Mouse (Mus musculus) embryonic facial prominence, embryonic 10.5 days (tissue): ENCODE data around the gene Morf4l1. TPM values are rescaled to one million over a fixed set of nuclear protein-coding genes. Genes with fewer than 3 reads are reported as not detected.

Source experiments
- DNase-seq: peaks from one replicate; pipeline ENCODE4 v3.0.0-alpha.2; 2017; ENCODE audit warnings: low spot score
- H3K27ac ChIP-seq: fragments of 300-500 bp; sonication (generic); replicated peaks from 2 replicates; pipeline ENCODE4 v1.5.1; 2016; ENCODE audit warnings: mild to moderate bottlenecking
- H3K27me3 ChIP-seq: fragments of 300-500 bp; sonication (generic); replicated peaks from 2 replicates; pipeline ENCODE4 v1.6.1; 2016; ENCODE audit warnings: low read depth, mild to moderate bottlenecking; ENCODE audit not compliant: poor library complexity, severe bottlenecking
- H3K36me3 ChIP-seq: fragments of 300-500 bp; sonication (generic); replicated peaks from 2 replicates; pipeline ENCODE4 v1.6.1; 2016; ENCODE audit warnings: mild to moderate bottlenecking, moderate library complexity
- H3K4me1 ChIP-seq: fragments of 300-500 bp; sonication (generic); 2 replicates; pipeline ENCODE4 v1.6.1; 2016
- H3K4me3 ChIP-seq: fragments of 300-500 bp; sonication (generic); 2 replicates; pipeline ENCODE4 v1.5.1; 2016; ENCODE audit warnings: mild to moderate bottlenecking, moderate library complexity
- H3K9me3 ChIP-seq: fragments of 300-500 bp; sonication (generic); 2 replicates; pipeline ENCODE4 v1.6.1; 2016; ENCODE audit warnings: mild to moderate bottlenecking
- WGBS: fragments of 180-500 bp; shearing (Covaris S2); methylation state at CpG from one replicate; pipeline ENCODE4 v1.1.7; 2016; 5-methylcytosine and 5-hydroxymethylcytosine counted together
- polyA plus RNA-seq: library from polyadenylated mRNA; unstranded; fragments of >200 nt; fragmentation: Nextera tagmentation; extraction: Ambion mirVana; gene quantifications from 2 replicates; pipeline ENCODE4 v1.2.1, GENCODE M21; 2016

Morf4l1 gene
- 515 and 519 TPM in 2 replicates for polyA plus RNA-seq

GRCm38 (mm10) chr9:90114567-90115307, at the start of gene Morf4l1:
TSS of gene Morf4l1 (minus strand) at chr9:90114774.
- peak within 1 kb of the TSS; percentile 100 for H3K27ac ChIP-seq
- 2% methylated on average over 40 of the region's 40 CpGs for WGBS
- no peaks in the 10 kb centered on the region for H3K9me3 ChIP-seq
- DNase-seq = peak; percentile 99
- H3K27me3 ChIP-seq = no peaks in the 10 kb centered on the region
- 0 out of 2 replicates have a peak, but pooled peaks cover under 1% of the 10 kb centered on the region for H3K36me3 ChIP-seq
- peaks cover 20% of the 10 kb centered on the region for H3K4me1 ChIP-seq
- H3K4me3 ChIP-seq = peak within 1 kb of the TSS; percentile 96

- H3K4me3 ChIP-seq = peak overlapping the region; percentile 74
- peaks cover 11% of the 10 kb centered on the region for H3K27me3 ChIP-seq
- no peaks in the 10 kb centered on the region for H3K36me3 ChIP-seq
- under 1% methylated on average over 18 of the region's 18 CpGs for WGBS
- no peak for DNase-seq
- no peaks in the 10 kb centered on the region for H3K9me3 ChIP-seq
- H3K4me1 ChIP-seq = peaks cover 21% of the 10 kb centered on the region
- H3K27ac ChIP-seq = peak overlapping the region; percentile 90
Measured at GRCm38 (mm10) chr9:90163749-90164095, 49.1 kb upstream of the Morf4l1 start.

- Histone ChIP-seq H3K9me3 (no peaks in the 10 kb centered on the region), H3K4me1 (peaks cover 21% of the 10 kb centered on the region), H3K4me3 (peak within 1 kb of the TSS; percentile 74), H3K36me3 (no peaks in the 10 kb centered on the region), H3K27ac (peak within 1 kb of the TSS; percentile 90), H3K27me3 (peaks cover 11% of the 10 kb centered on the region)
- peak; percentile 76 for DNase-seq
- under 1% methylated on average over 60 of the region's 60 CpGs for WGBS
Measured at GRCm38 (mm10) chr9:90162926-90163748, 48.6 kb upstream of the Morf4l1 start, which contains the start of gene Adamts7. TSS of gene Adamts7 (plus strand) at chr9:90163069.

- 7% methylated on average over 29 of the region's 29 CpGs for WGBS
- peak; percentile 85 for DNase-seq
- Histone ChIP-seq H3K9me3 (no peaks in the 10 kb centered on the region), H3K27ac (peak overlapping the region; percentile 90), H3K27me3 (peaks cover 11% of the 10 kb centered on the region), H3K36me3 (no peaks in the 10 kb centered on the region), H3K4me1 (peaks cover 21% of the 10 kb centered on the region), H3K4me3 (peak overlapping the region; percentile 74)
Measured at GRCm38 (mm10) chr9:90162243-90162925, 47.8 kb upstream of the Morf4l1 start.

- 79% methylated on average over 5 of the region's 5 CpGs for WGBS
- no peaks in the 10 kb centered on the region for H3K36me3 ChIP-seq
Measured at GRCm38 (mm10) chr9:90146869-90147268, 32.3 kb upstream of the Morf4l1 start.

GRCm38 (mm10) chr9:90145788-90146187, 31.2 kb upstream of the Morf4l1 start:
- WGBS = 43% methylated on average over 2 of the region's 2 CpGs

More at GRCm38 (mm10) chr9:90146869-90147268, 32.3 kb upstream of the Morf4l1 start:
- no peak overlapping the region for H3K4me3 ChIP-seq
- H3K4me1 ChIP-seq = no peaks in the 10 kb centered on the region
- no peak overlapping the region for H3K27ac ChIP-seq
- no peaks in the 10 kb centered on the region for H3K27me3 ChIP-seq
- no peak for DNase-seq
- H3K9me3 ChIP-seq = no peaks in the 10 kb centered on the region

GRCm38 (mm10) chr9:90136678-90136965, 22.0 kb upstream of the Morf4l1 start:
- Histone ChIP-seq H3K9me3 (no peaks in the 10 kb centered on the region), H3K4me1 (0 out of 2 replicates have a peak, but pooled peaks cover 3% of the 10 kb centered on the region), H3K4me3 (no peak overlapping the region), H3K27ac (no peak overlapping the region), H3K36me3 (no peaks in the 10 kb centered on the region), H3K27me3 (no peaks in the 10 kb centered on the region)
- DNase-seq = no peak
- WGBS = 91% methylated on average over 1 of the region's 1 CpGs

More at GRCm38 (mm10) chr9:90145788-90146187, 31.2 kb upstream of the Morf4l1 start:
- H3K4me1 ChIP-seq = no peaks in the 10 kb centered on the region
- no peak overlapping the region for H3K27ac ChIP-seq
- H3K9me3 ChIP-seq = no peaks in the 10 kb centered on the region
- H3K4me3 ChIP-seq = no peak overlapping the region
- no peaks in the 10 kb centered on the region for H3K36me3 ChIP-seq
- no peaks in the 10 kb centered on the region for H3K27me3 ChIP-seq
- no peak for DNase-seq

GRCm38 (mm10) chr9:90135963-90136677, 21.5 kb upstream of the Morf4l1 start:
- WGBS = 86% methylated on average over 9 of the region's 9 CpGs
- 0 out of 2 replicates have a peak, but pooled peaks cover 3% of the 10 kb centered on the region for H3K4me1 ChIP-seq
- no peaks in the 10 kb centered on the region for H3K36me3 ChIP-seq
- no peaks in the 10 kb centered on the region for H3K27me3 ChIP-seq
- no peak for DNase-seq
- no peaks in the 10 kb centered on the region for H3K9me3 ChIP-seq
- H3K4me3 ChIP-seq = no peak overlapping the region
- no peak overlapping the region for H3K27ac ChIP-seq

GRCm38 (mm10) chr9:90135466-90135865, 20.9 kb upstream of the Morf4l1 start:
- DNase-seq = no peak
- 80% methylated on average over 8 of the region's 8 CpGs for WGBS
- H3K4me3 ChIP-seq = no peak overlapping the region
- no peaks in the 10 kb centered on the region for H3K36me3 ChIP-seq
- no peaks in the 10 kb centered on the region for H3K9me3 ChIP-seq
- H3K4me1 ChIP-seq = 0 out of 2 replicates have a peak, but pooled peaks cover 3% of the 10 kb centered on the region
- no peaks in the 10 kb centered on the region for H3K27me3 ChIP-seq
- no peak overlapping the region for H3K27ac ChIP-seq

- WGBS = 69% methylated on average over 7 of the region's 7 CpGs
Measured at GRCm38 (mm10) chr9:90133562-90134355, 19.2 kb upstream of the Morf4l1 start.

GRCm38 (mm10) chr9:90128636-90129201, 14.1 kb upstream of the Morf4l1 start:
- WGBS = 79% methylated on average over 6 of the region's 6 CpGs
- Histone ChIP-seq H3K36me3 (no peaks in the 10 kb centered on the region), H3K27ac (no peak overlapping the region)

More at GRCm38 (mm10) chr9:90133562-90134355, 19.2 kb upstream of the Morf4l1 start:
- 0 out of 2 replicates have a peak, but pooled peaks cover 3% of the 10 kb centered on the region for H3K4me1 ChIP-seq
- no peaks in the 10 kb centered on the region for H3K27me3 ChIP-seq
- no peaks in the 10 kb centered on the region for H3K9me3 ChIP-seq
- H3K36me3 ChIP-seq = no peaks in the 10 kb centered on the region
- DNase-seq = no peak
- no peak overlapping the region for H3K27ac ChIP-seq
- H3K4me3 ChIP-seq = no peak overlapping the region

More at GRCm38 (mm10) chr9:90128636-90129201, 14.1 kb upstream of the Morf4l1 start:
- no peak for DNase-seq
- H3K9me3 ChIP-seq = no peaks in the 10 kb centered on the region
- H3K4me1 ChIP-seq = peaks cover 15% of the 10 kb centered on the region
- H3K27me3 ChIP-seq = no peaks in the 10 kb centered on the region
- no peak overlapping the region for H3K4me3 ChIP-seq
